Mouse (Mus musculus): ENCODE measurements around the gene Prrc2a.

Gene Prrc2a

DNA sequence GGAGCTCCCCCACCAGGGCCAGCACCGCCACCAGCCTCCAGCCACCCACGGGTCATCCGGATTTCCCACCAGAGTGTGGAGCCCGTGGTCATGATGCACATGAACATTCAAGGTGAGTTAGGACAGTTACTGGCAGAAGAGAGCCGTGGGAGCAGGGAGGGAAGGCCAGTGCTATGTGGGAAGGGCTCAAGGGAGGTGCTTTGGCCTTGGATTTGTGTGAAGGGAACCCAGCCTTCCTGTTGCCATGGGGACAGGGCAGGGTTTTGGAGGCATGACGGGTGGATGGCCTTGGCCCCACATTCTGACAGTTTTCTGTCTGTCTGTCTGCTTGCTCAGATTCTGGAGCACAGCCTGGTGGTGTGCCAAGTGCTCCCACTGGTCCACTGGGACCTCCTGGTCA, 22.7 kb downstream of the Prrc2a start:
- H3K36me3 ChIP-seq (ENCODE audit: control insufficient read depth, insufficient read depth, low read length, poor library complexity, severe bottlenecking), result peaks cover 47% of the 10 kb centered on the region
- H3K27me3 ChIP-seq (ENCODE audit: control insufficient read depth, insufficient read depth, low read length, poor library complexity, severe bottlenecking), result no peaks in the 10 kb centered on the region
- DNase-seq (ENCODE audit: low read depth, low spot score), result no peak

DNA sequence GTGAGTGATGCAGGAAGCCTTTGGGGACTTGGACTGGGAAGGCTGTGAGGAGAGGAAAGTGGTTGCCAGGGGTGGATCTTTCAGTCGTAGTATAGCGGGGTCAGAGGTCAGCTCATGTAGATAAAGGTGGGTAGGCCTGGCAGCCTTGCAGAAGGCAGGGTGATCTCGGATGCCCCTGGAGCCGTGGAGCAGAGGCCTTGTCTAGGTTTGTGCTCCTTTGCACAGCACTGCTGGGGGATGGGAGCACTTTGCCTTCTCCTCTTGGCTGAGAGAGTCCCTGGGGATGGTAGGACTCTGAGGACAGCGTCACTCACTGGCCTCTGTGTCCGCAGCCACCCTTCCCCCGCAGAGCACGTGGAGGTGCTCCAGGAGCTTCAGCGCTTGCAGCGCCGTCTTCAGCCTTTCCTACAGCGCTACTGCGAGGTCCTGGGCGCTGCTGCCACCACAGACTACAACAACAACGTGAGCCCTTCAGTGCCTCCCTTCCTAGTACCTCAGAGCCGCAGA, 24.2 kb downstream of the Prrc2a start:
- Histone ChIP-seq H3K36me3 (ENCODE audit: control insufficient read depth, insufficient read depth, low read length, poor library complexity, severe bottlenecking) (peaks cover 43% of the 10 kb centered on the region), H3K27me3 (ENCODE audit: control insufficient read depth, insufficient read depth, low read length, poor library complexity, severe bottlenecking) (no peaks in the 10 kb centered on the region)
- no peak for DNase-seq (ENCODE audit: low read depth, low spot score)

DNA sequence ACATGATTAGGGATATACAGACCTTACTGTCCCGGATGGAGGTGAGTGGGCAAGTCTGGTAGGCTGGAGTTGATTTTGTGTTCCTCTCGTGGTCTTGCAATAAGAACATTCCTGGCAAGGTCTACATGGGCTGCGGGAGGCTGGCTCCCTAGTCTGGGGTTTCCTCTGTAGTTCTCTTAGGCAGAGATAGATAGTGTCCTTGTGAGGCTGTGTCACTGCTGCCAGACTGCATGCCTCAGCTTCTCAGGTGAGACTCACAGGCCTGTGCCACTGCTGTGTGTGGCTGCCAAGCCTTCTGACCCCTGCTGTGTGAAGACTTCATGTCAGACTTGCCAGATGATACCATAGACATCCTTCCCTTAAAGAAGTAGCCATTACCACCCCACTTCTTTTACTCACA, 25.4 kb downstream of the Prrc2a start:
- Histone ChIP-seq H3K27me3 (ENCODE audit: control insufficient read depth, insufficient read depth, low read length, poor library complexity, severe bottlenecking) (no peaks in the 10 kb centered on the region), H3K36me3 (ENCODE audit: control insufficient read depth, insufficient read depth, low read length, poor library complexity, severe bottlenecking) (peaks cover 37% of the 10 kb centered on the region)
- DNase-seq (ENCODE audit: low read depth, low spot score), result no peak

DNA sequence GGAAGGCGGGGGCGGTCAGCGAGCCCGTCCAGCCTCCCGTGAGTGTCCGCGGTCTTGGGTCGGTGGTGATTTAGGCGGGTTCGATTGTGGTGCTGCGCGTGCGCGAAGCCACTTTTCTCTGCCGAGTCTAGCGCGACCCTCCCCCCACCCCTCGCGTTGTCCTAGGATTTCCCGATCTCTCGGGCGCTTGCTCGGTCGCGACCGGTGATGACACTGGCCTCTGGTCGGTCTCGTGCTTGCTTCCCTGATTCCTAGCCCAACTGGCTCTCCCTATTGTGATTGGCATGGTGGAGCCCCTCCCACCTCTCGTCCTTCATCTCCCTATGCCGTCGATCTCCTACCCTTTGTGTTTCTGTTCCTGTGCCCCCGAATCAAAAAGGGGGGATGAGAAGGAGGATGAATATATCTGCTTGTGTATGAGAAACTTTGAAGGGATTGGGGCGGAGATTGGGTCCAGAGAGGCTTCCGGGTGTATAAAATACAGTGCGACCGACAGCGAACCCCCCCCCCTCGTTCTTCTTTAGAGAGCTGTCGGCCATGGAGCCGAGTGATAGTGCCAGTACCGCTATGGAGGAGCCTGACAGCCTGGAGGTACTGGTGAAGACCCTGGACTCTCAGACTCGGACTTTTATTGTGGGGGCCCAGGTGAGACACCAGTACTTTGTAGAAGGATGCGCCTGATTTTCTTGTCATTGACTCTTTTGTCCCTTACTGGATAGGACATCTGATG, 28.9 kb downstream of the Prrc2a start:
- no peak for DNase-seq (ENCODE audit: low read depth, low spot score)
- H3K27me3 ChIP-seq (ENCODE audit: control insufficient read depth, insufficient read depth, low read length, poor library complexity, severe bottlenecking), result no peaks in the 10 kb centered on the region
- H3K36me3 ChIP-seq (ENCODE audit: control insufficient read depth, insufficient read depth, low read length, poor library complexity, severe bottlenecking), result peaks cover 10% of the 10 kb centered on the region

DNA sequence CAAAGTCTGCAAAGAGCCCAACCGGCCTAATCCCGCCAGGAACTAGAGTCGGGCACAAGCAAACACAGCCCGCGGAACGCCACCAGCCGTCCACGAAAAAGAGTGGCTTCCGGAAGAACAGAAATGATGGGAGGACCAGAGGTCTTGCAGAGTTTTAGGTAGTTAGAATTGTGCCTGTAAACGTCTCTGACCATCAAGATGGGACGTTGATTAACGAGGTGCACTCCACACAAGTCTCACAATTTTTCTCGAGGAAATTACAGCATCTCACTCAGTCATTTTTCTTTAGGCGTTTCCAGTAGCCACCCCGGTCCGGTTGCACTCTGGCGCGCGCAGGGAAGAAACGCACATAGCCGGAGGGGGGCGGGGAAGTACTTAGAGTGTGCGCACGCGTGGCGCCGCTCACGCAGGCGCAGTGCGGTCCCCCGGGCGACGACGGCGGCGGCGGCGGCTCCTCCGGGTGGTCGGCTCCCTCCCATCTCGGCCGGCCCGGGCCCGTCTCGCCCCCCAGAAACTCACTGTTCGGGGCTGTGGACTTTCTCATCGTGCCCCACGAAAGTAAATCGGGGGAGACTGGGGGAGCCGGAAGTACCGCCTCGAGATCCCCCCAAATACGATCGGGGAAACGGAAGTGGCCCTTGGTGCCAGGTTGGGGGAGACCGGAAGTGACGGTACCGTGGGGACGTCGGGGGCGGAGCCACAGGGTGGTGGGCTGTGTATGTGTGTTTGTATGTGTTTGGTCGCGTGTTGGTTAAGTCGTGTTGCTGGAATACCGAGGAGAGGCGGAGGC, 29.7 kb downstream of the Prrc2a start, which contains the start of gene Bag6:
Gene Bag6, plus strand, starts transcription at position 378 of the 790 bp plus-strand sequence.
- DNase-seq (ENCODE audit: low read depth, low spot score), result peak; percentile 97
- H3K27me3 ChIP-seq (ENCODE audit: control insufficient read depth, insufficient read depth, low read length, poor library complexity, severe bottlenecking), result no peaks in the 10 kb centered on the region
- H3K36me3 ChIP-seq (ENCODE audit: control insufficient read depth, insufficient read depth, low read length, poor library complexity, severe bottlenecking), result peaks cover 5% of the 10 kb centered on the region

DNA sequence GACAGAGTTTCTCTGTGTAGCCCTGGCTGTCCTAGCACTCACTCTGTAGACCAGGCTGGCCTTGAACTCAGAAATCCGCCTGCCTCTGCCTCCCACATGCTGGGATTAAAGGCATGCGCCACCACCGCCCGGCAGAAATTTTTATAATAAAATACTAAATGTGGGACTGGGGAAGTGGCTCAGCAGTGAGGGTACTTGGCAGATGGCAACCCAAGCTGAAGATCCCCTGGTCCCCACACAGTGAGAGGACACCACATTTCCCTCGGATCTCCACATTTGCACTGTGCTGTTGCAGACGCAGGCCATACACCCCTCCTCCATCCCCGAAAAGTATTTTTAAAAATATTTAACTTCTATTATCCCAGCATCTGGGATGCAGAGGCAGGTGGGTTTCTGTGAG, 31.2 kb downstream of the Prrc2a start:
- no peak for DNase-seq (ENCODE audit: low read depth, low spot score)
- Histone ChIP-seq H3K36me3 (ENCODE audit: control insufficient read depth, insufficient read depth, low read length, poor library complexity, severe bottlenecking) (peaks cover 2% of the 10 kb centered on the region; the same call in 1 of the 2 replicates), H3K27me3 (ENCODE audit: control insufficient read depth, insufficient read depth, low read length, poor library complexity, severe bottlenecking) (no peaks in the 10 kb centered on the region)

DNA sequence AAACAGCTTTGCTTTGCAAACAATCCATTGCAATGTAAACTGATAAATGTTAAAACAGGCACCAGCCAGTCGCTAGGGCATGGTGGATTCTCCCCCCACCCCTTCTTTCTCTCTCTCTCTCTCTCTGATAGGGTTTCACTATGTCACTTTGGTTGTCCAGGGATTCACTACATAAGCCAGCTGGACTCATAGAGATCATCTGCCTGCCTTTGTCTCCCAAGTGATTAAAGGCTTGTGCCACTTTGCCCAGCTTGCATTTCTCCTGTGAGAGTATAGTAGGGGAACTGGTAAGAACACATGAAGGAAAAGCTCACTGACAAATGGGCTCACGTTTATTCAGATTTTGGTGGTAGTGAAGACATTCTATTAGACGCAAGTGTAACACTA, 32.5 kb downstream of the Prrc2a start:
- no peaks in the 10 kb centered on the region for H3K27me3 ChIP-seq (ENCODE audit: control insufficient read depth, insufficient read depth, low read length, poor library complexity, severe bottlenecking)
- no peak for DNase-seq (ENCODE audit: low read depth, low spot score)
- H3K36me3 ChIP-seq (ENCODE audit: control insufficient read depth, insufficient read depth, low read length, poor library complexity, severe bottlenecking), result no peaks in the 10 kb centered on the region

DNA sequence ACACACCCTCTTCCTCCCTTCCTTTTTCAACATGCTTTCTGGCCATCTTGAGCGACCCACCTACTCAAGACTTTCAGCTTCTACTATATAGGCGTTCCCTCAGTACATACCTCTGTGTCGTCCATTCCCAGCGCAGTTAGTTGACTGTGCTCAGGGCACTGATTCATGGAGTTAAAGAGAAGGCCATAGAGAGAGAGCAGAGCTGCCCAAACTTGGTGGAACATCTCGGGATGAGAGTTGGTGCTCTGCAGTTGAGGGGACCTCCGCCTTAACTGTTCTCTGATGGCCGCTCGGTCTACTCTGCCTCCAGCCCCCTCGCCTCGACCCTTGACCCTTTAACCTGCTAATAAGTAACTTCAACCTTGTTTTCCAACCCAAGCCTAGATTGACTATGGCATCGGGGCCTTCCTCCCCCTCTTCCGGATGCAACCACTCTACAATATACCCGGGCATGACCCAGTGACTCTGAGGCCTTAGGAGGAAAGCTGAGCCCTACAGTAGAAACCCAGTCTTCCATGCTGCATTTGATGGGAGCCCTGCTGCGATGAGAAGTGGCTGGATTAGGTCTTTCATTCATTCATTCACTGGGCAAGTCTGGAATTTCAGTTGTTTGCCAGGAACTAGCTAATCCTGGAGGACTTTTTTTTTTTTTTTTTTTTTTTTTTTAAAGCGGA, 33.1 kb downstream of the Prrc2a start, which contains the start of gene Apom:
Gene Apom, minus strand, starts transcription at position 551 of the 674 bp plus-strand sequence.
- H3K27me3 ChIP-seq (ENCODE audit: control insufficient read depth, insufficient read depth, low read length, poor library complexity, severe bottlenecking), result no peaks in the 10 kb centered on the region
- H3K36me3 ChIP-seq (ENCODE audit: control insufficient read depth, insufficient read depth, low read length, poor library complexity, severe bottlenecking), result no peaks in the 10 kb centered on the region
- DNase-seq (ENCODE audit: low read depth, low spot score), result no peak

DNA sequence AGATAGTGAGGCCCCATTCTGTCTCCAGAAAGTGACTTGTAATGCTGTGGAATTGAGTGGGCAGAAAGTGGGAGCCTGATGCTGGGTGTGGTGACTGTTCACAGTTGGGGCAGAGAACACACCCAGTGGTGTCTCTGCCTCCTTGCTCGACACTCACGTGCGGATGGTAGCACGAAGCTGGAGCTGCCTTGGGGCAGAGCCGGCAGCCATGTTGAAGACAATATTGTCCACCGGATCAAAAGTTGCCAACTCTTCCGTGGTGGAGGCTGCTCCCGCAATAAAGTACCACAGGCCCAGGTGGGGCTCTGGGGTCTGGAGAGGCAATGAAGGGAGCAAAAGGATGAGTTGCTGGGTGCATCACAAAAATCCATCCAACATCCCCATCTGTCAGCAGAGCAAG, 33.7 kb downstream of the Prrc2a start:
- DNase-seq (ENCODE audit: low read depth, low spot score), result no peak
- Histone ChIP-seq H3K36me3 (ENCODE audit: control insufficient read depth, insufficient read depth, low read length, poor library complexity, severe bottlenecking) (no peaks in the 10 kb centered on the region), H3K27me3 (ENCODE audit: control insufficient read depth, insufficient read depth, low read length, poor library complexity, severe bottlenecking) (no peaks in the 10 kb centered on the region)

DNA sequence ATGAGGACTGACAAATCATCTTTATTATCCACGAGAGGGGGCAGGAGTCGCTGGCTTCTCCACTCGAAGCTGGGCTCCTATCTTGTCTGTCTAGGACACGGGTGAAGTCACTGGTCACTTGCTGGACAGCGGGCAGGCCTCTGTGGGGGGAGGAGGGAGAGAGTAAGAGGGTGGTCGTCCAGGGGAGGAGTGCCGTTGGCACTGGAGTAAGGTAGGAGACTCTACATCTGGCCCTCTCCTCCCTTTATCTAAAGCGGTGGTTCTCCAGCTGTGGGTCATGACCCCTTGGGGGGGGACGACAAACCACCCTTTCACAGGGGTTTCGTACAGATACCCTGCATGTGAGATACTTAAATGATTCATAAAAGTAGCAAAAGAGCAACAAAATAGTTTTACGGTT, 35.7 kb downstream of the Prrc2a start:
- DNase-seq (ENCODE audit: low read depth, low spot score), result no peak
- H3K27me3 ChIP-seq (ENCODE audit: control insufficient read depth, insufficient read depth, low read length, poor library complexity, severe bottlenecking), result no peaks in the 10 kb centered on the region
- H3K36me3 ChIP-seq (ENCODE audit: control insufficient read depth, insufficient read depth, low read length, poor library complexity, severe bottlenecking), result peaks cover 6% of the 10 kb centered on the region; the same call in 1 of the 2 replicates

DNA sequence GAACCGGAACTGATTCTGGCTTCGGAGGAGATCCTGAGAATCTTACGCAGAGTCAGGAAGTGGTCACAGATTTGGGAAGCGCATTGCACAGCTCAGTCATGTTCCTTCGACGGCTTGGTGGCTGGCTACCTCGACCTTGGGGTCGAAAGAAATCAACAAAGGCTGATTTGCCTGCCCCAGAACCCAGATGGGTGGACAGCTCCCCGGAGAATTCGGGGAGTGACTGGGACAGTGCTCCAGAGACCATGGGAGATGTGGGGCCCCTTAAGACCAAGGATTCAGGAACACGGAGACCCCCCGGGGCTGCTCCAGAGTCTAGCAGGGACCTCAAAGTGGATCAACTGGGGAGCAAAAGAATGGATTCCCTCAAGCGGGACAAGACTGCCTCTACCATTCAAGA, 37.7 kb downstream of the Prrc2a start:
- H3K36me3 ChIP-seq (ENCODE audit: control insufficient read depth, insufficient read depth, low read length, poor library complexity, severe bottlenecking), result peaks cover 8% of the 10 kb centered on the region; the same call in 1 of the 2 replicates
- no peak for DNase-seq (ENCODE audit: low read depth, low spot score)
- no peaks in the 10 kb centered on the region for H3K27me3 ChIP-seq (ENCODE audit: control insufficient read depth, insufficient read depth, low read length, poor library complexity, severe bottlenecking)

DNA sequence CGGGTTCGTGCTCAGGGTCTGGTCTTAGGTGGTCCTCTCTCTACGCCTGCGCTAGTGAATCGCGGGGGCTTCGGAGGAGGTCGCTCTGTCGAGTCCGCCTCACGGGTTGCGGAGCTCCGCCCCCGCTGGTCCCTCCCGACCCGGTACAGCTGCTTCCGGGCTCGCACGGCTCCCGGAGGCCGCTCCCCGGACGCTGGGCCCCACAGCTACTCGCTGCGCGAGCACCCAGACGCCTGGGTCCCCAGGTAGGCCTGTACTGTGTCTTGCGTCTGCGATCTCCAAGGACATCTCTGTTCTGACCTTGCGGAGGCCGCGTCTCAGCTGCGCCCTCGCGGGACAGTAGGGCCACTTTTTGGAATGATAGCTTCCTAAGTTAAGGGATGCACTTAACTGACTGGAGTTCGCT, 38.5 kb downstream of the Prrc2a start, which contains the start of gene D17H6S53E:
Gene D17H6S53E, plus strand, starts transcription at position 168 of the 406 bp plus-strand sequence.
- Histone ChIP-seq H3K36me3 (ENCODE audit: control insufficient read depth, insufficient read depth, low read length, poor library complexity, severe bottlenecking) (peaks cover 8% of the 10 kb centered on the region; the same call in 1 of the 2 replicates), H3K27me3 (ENCODE audit: control insufficient read depth, insufficient read depth, low read length, poor library complexity, severe bottlenecking) (no peaks in the 10 kb centered on the region)
- DNase-seq (ENCODE audit: low read depth, low spot score), result peak; percentile 76

DNA sequence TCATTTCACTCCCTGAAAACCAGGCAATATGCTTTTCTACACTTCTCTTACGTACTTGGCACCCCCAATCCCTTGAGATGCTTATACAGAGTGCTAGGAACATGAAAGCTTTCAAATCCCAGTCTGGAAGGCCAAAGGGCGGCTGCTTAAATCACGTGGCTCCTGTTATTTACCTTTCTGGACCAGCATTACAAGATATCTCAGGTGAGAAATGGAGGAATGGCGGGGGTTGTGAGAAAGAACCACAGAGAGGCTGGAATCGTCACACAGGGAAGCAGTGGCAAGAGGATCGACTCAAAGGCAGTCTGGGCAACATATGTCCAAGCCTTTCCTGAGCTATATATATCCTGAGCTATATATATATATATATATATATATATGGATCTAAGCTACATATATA, 39.1 kb downstream of the Prrc2a start:
- H3K36me3 ChIP-seq (ENCODE audit: control insufficient read depth, insufficient read depth, low read length, poor library complexity, severe bottlenecking), result peaks cover 8% of the 10 kb centered on the region; the same call in 1 of the 2 replicates
- DNase-seq (ENCODE audit: low read depth, low spot score), result no peak
- no peaks in the 10 kb centered on the region; the same call in 1 of the 2 replicates for H3K27me3 ChIP-seq (ENCODE audit: control insufficient read depth, insufficient read depth, low read length, poor library complexity, severe bottlenecking)

DNA sequence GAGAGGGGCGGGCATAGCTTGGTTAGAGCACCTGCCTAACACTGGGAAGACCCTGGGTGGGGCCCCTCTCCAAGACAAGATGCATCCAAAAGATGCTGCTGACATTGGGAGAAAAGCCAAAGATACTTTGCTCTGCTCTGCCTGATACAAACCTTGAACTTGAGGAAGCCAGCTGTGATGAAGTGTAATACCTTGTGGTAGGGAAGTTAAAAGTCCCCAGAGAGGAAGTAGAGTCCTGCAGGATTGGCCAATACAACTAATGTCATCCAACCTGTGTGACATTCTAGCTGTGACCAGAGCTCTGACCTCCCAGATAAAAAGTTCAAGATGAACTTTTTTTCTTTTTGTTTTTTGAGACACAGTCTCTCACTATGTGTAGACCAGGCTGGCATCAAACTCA, 39.6 kb downstream of the Prrc2a start:
- DNase-seq (ENCODE audit: low read depth, low spot score), result peak; percentile 26
- Histone ChIP-seq H3K27me3 (ENCODE audit: control insufficient read depth, insufficient read depth, low read length, poor library complexity, severe bottlenecking) (no peaks in the 10 kb centered on the region; the same call in 1 of the 2 replicates), H3K36me3 (ENCODE audit: control insufficient read depth, insufficient read depth, low read length, poor library complexity, severe bottlenecking) (peaks cover 8% of the 10 kb centered on the region; the same call in 1 of the 2 replicates)

All from splenic B cell, adult 2 months (primary cell).